ENCODE assay signal across 16 mouse cellular contexts in the genomic region with DNA sequence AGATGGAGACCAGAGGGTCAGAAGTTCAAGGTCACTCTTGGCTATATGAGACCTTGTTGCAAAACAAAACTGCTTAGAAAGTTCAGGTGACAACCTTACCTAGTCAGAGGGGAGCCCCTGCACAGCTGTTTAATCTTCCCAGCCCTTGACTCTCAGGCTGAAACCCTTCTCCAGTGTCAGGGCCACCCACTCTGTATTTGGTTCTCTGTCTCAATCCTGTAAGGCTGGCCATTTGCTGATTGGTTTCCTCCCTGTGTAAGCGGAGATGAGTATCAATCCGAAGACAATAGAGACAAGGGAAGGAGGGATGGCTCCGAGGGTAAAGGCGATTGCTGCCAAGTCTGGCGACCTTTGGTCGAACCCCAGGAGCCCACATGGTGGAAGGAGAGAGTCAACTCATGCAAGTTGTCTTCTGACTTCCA. TPM values are rescaled to one million over a fixed set of nuclear protein-coding genes. Genes with fewer than 3 reads are reported as not detected.
DNase-seq lines count a peak whose midpoint lies in the region; ATAC-seq lines count a peak whose summit lies in the region.
"Had no signal": no experiment of that assay in that cellular context is flagged by ENCODE, and none has a peak within 500 bp of the region (broad histone marks: within the 10 kb centered on the region; RNA-seq: fewer than 3 reads in every experiment).

No protein-coding gene starts in this region.

- H3K4me2 ChIP-seq in midbrain, embryonic 11.5 days: no peak overlapping the region
- H3K4me2 ChIP-seq in kidney, embryonic 14.5 days (replicated peaks; ENCODE audit: low read depth, low read length): no peak overlapping the region
- no peak overlapping the region for H3K4me2 ChIP-seq in forebrain, embryonic 14.5 days (ENCODE audit: low read length)
- H3K4me2 ChIP-seq: heart, embryonic 15.5 days; limb, embryonic 12.5 days; neural tube, embryonic 12.5 days; stomach, embryonic 15.5 days had no signal

- no peaks in the 10 kb centered on the region for H3K9me3 ChIP-seq in midbrain, embryonic 11.5 days (ENCODE audit: control insufficient read depth, low read length)
- no peaks in the 10 kb centered on the region for H3K9me3 ChIP-seq in midbrain, embryonic 10.5 days (replicated peaks)
- H3K9me3 ChIP-seq in embryonic facial prominence, embryonic 10.5 days: no peaks in the 10 kb centered on the region
- H3K9me3 ChIP-seq in kidney, embryonic 14.5 days (ENCODE audit: control insufficient read depth, low read length): no peaks in the 10 kb centered on the region
- H3K9me3 ChIP-seq in forebrain, embryonic 14.5 days (replicated peaks; ENCODE audit: control insufficient read depth, low read length): no peaks in the 10 kb centered on the region
- H3K9me3 ChIP-seq: heart, embryonic 15.5 days; hindbrain, embryonic 10.5 days; limb, embryonic 12.5 days; neural tube, embryonic 12.5 days; stomach, embryonic 15.5 days had no signal

- H3K36me3 ChIP-seq in midbrain, embryonic 11.5 days (ENCODE audit: control insufficient read depth, insufficient read depth, low read length): no peaks in the 10 kb centered on the region
- H3K36me3 ChIP-seq in midbrain, embryonic 10.5 days: no peaks in the 10 kb centered on the region
- H3K36me3 ChIP-seq in embryonic facial prominence, embryonic 10.5 days (replicated peaks): no peaks in the 10 kb centered on the region
- no peaks in the 10 kb centered on the region for H3K36me3 ChIP-seq in kidney, embryonic 14.5 days (ENCODE audit: control insufficient read depth, insufficient read depth, low read length)
- no peaks in the 10 kb centered on the region for H3K36me3 ChIP-seq in forebrain, embryonic 14.5 days (ENCODE audit: control insufficient read depth, insufficient read depth, low read length)
- H3K36me3 ChIP-seq: heart, embryonic 15.5 days; hindbrain, embryonic 10.5 days; limb, embryonic 12.5 days; neural tube, embryonic 12.5 days; stomach, embryonic 15.5 days had no signal

- DNase-seq in midbrain, embryonic 11.5 days (ENCODE audit: low spot score, missing footprints): peak; percentile 71
- DNase-seq in midbrain, embryonic 10.5 days (ENCODE audit: low spot score): no peak
- no peak for DNase-seq in embryonic facial prominence, embryonic 10.5 days (ENCODE audit: low spot score)
- no peak for DNase-seq in layer of hippocampus, adult 9-11 months
- DNase-seq in embryo, embryonic 11 days: no peak
- DNase-seq in forebrain, embryonic 14.5 days (ENCODE audit: low spot score): no peak
- DNase-seq: cerebellum, adult 9-11 months; forebrain, postnatal 0 days; lung, postnatal 14 days had no signal

- no peak overlapping the region for H3K4me3 ChIP-seq in midbrain, embryonic 11.5 days (ENCODE audit: low read depth, low read length)
- no peak overlapping the region for H3K4me3 ChIP-seq in midbrain, embryonic 10.5 days
- no peak overlapping the region for H3K4me3 ChIP-seq in embryonic facial prominence, embryonic 10.5 days
- H3K4me3 ChIP-seq in kidney, embryonic 14.5 days (ENCODE audit: low read length): no peak overlapping the region
- no peak overlapping the region for H3K4me3 ChIP-seq in forebrain, embryonic 14.5 days (ENCODE audit: low read depth, low read length)
- H3K4me3 ChIP-seq: heart, embryonic 15.5 days; hindbrain, embryonic 10.5 days; left cerebral cortex, adult 2 months; limb, embryonic 12.5 days; neural tube, embryonic 12.5 days; stomach, embryonic 15.5 days had no signal

- 21% methylated on average over 6 of the region's 6 CpGs for WGBS in midbrain, embryonic 11.5 days
- WGBS in midbrain, embryonic 10.5 days: 30% methylated on average over 6 of the region's 6 CpGs
- 27% methylated on average over 6 of the region's 6 CpGs for WGBS in embryonic facial prominence, embryonic 10.5 days
- WGBS in kidney, embryonic 14.5 days: 21% methylated on average over 6 of the region's 6 CpGs
- 20% methylated on average over 6 of the region's 6 CpGs for WGBS in forebrain, embryonic 14.5 days

- H3K9ac ChIP-seq in midbrain, embryonic 11.5 days (ENCODE audit: low read length): no peak overlapping the region
- 0 out of 2 replicates have a peak overlapping the region, but pooled peaks have one; percentile 12 for H3K9ac ChIP-seq in kidney, embryonic 14.5 days (ENCODE audit: low read depth, low read length)
- no peak overlapping the region for H3K9ac ChIP-seq in forebrain, embryonic 14.5 days (ENCODE audit: low read length)
- H3K9ac ChIP-seq: forebrain, postnatal 0 days; heart, embryonic 15.5 days; limb, embryonic 12.5 days; neural tube, embryonic 12.5 days; stomach, embryonic 15.5 days had no signal

- H3K4me1 ChIP-seq in midbrain, embryonic 11.5 days (ENCODE audit: control insufficient read depth, insufficient read depth, low read length): no peaks in the 10 kb centered on the region
- H3K4me1 ChIP-seq in midbrain, embryonic 10.5 days: peaks cover 3% of the 10 kb centered on the region; the same call in 1 of the 2 replicates
- peaks cover 8% of the 10 kb centered on the region for H3K4me1 ChIP-seq in embryonic facial prominence, embryonic 10.5 days
- H3K4me1 ChIP-seq in kidney, embryonic 14.5 days (ENCODE audit: control insufficient read depth, insufficient read depth, low read length): no peaks in the 10 kb centered on the region
- H3K4me1 ChIP-seq in forebrain, embryonic 14.5 days (ENCODE audit: control insufficient read depth, insufficient read depth, low read length): no peaks in the 10 kb centered on the region
- H3K4me1 ChIP-seq: limb, embryonic 12.5 days; neural tube, embryonic 12.5 days; stomach, embryonic 15.5 days had no signal

- no peak for ATAC-seq in midbrain, embryonic 11.5 days (ENCODE audit: low FRiP score)
- ATAC-seq in kidney, embryonic 14.5 days (ENCODE audit: low FRiP score, low TSS enrichment): peak; percentile 63; the same call in 1 of the 2 replicates
- ATAC-seq in forebrain, embryonic 14.5 days: no peak
- ATAC-seq: forebrain, postnatal 0 days had no signal

- H3K27ac ChIP-seq in midbrain, embryonic 11.5 days (ENCODE audit: low read depth, low read length): no peak overlapping the region
- no peak overlapping the region for H3K27ac ChIP-seq in midbrain, embryonic 10.5 days (replicated peaks)
- H3K27ac ChIP-seq in embryonic facial prominence, embryonic 10.5 days (replicated peaks): 0 out of 2 replicates have a peak overlapping the region, but pooled peaks have one; percentile 19
- H3K27ac ChIP-seq in kidney, embryonic 14.5 days (ENCODE audit: low read depth, low read length): no peak overlapping the region
- no peak overlapping the region for H3K27ac ChIP-seq in forebrain, embryonic 14.5 days (ENCODE audit: low read depth, low read length)
- H3K27ac ChIP-seq: heart, embryonic 15.5 days; hindbrain, embryonic 10.5 days; left cerebral cortex, adult 2 months; limb, embryonic 12.5 days; neural tube, embryonic 12.5 days; stomach, embryonic 15.5 days had no signal

- H3K27me3 ChIP-seq in midbrain, embryonic 11.5 days (ENCODE audit: control insufficient read depth, insufficient read depth, low read length): no peaks in the 10 kb centered on the region
- no peaks in the 10 kb centered on the region for H3K27me3 ChIP-seq in midbrain, embryonic 10.5 days (ENCODE audit: low read depth, poor library complexity, severe bottlenecking)
- no peaks in the 10 kb centered on the region for H3K27me3 ChIP-seq in embryonic facial prominence, embryonic 10.5 days (replicated peaks; ENCODE audit: low read depth, poor library complexity, severe bottlenecking)
- H3K27me3 ChIP-seq in kidney, embryonic 14.5 days (ENCODE audit: control insufficient read depth, insufficient read depth, low read length): no peaks in the 10 kb centered on the region
- H3K27me3 ChIP-seq in forebrain, embryonic 14.5 days (replicated peaks; ENCODE audit: control insufficient read depth, insufficient read depth, low read length): no peaks in the 10 kb centered on the region
- H3K27me3 ChIP-seq: heart, embryonic 15.5 days; limb, embryonic 12.5 days; neural tube, embryonic 12.5 days; stomach, embryonic 15.5 days had no signal

RNA-seq across cellular contexts. Expression of a gene that starts 25.6 kb away (rescaled TPM):
- polyA plus RNA-seq in midbrain, embryonic 11.5 days (2014; fragmentation: Nextera tagmentation; extraction: Ambion mirVana): 179 and 190 TPM in 2 replicates
- polyA plus RNA-seq in midbrain, embryonic 10.5 days (2016; fragmentation: Nextera tagmentation; extraction: Ambion mirVana): 172 and 200 TPM in 2 replicates
- 200 and 207 TPM in 2 replicates for polyA plus RNA-seq in embryonic facial prominence, embryonic 10.5 days (2016; fragmentation: Nextera tagmentation; extraction: Ambion mirVana)
- 131 and 196 TPM in 2 replicates for polyA plus RNA-seq in kidney, embryonic 14.5 days (2014; fragmentation: Nextera tagmentation; extraction: Ambion mirVana)
- polyA plus RNA-seq in forebrain, embryonic 14.5 days (2014; fragmentation: Nextera tagmentation; extraction: Ambion mirVana): 111 and 122 TPM in 2 replicates
